Mouse (Mus musculus) G1E (cell line): ENCODE measurements around the gene Hist1h4a.

Experiments
- CTCF ChIP-seq: IDR thresholded peaks from 2 replicates; pipeline ENCODE4 v1.5.1; 2012; ENCODE audit warnings: low read depth, low read length, inconsistent platforms, mixed read lengths
- GATA1 ChIP-seq: IDR thresholded peaks from 2 replicates; pipeline ENCODE4 v1.6.1; 2012; ENCODE audit warnings: borderline replicate concordance, low read length, inconsistent platforms, mixed read lengths
- POLR2AphosphoS5 ChIP-seq: IDR thresholded peaks from 2 replicates; pipeline ENCODE4 v1.6.1; 2012; ENCODE audit warnings: low read depth, low read length, inconsistent platforms; ENCODE audit not compliant: insufficient replicate concordance

GRCm38 (mm10) chr13:23806422-23807052 is 45.5 kb upstream of the Hist1h4a start, which contains the start of gene Slc17a2:
- TF ChIP-seq POLR2AphosphoS5: no peak
- TF ChIP-seq CTCF: no peak
- TF ChIP-seq GATA1: no peak
